Mouse (Mus musculus): Measurements from ENCODE around the gene Tmem29. TPM values are rescaled to one million over a fixed set of nuclear protein-coding genes. Genes with fewer than 3 reads are reported as not detected.
"Not testable (repeated sequence)": the region's sequence is repeated elsewhere in the genome, so short reads cannot be mapped to it uniquely, and the experiment has no call there.

Tmem29 gene
- 39.1 and 45.3 TPM in 2 replicates for polyA plus RNA-seq (2016; fragmentation: Nextera tagmentation; extraction: Ambion mirVana)

- H3K36me3 ChIP-seq: no peaks in the 10 kb centered on the region
- peak within 1 kb of the TSS; percentile 87 for H3K27ac ChIP-seq
- H3K4me1 ChIP-seq (replicated peaks): 0 out of 2 replicates have a peak, but pooled peaks cover 5% of the 10 kb centered on the region
- WGBS: 3% methylated on average over 30 of the region's 30 CpGs
- H3K4me3 ChIP-seq: peak within 1 kb of the TSS; percentile 50
- no peaks in the 10 kb centered on the region for H3K27me3 ChIP-seq (ENCODE audit: insufficient read depth, poor library complexity, severe bottlenecking)
- H3K9me3 ChIP-seq: no peaks in the 10 kb centered on the region
- peak; percentile 81 for DNase-seq (ENCODE audit: low spot score)
Observed at GRCm38 (mm10) chrX:150458766-150459350, at the start of gene Tmem29. Gene Tmem29, minus strand, starts transcription at chrX:150459154.

GRCm38 (mm10) chrX:150508696-150509095, 49.7 kb upstream of the Tmem29 start:
- no peaks in the 10 kb centered on the region for H3K9me3 ChIP-seq
- no peak overlapping the region for H3K27ac ChIP-seq
- no peak for DNase-seq (ENCODE audit: low spot score)
- H3K27me3 ChIP-seq (ENCODE audit: insufficient read depth, poor library complexity, severe bottlenecking): no peaks in the 10 kb centered on the region
- H3K4me1 ChIP-seq (replicated peaks): no peaks in the 10 kb centered on the region
- H3K4me3 ChIP-seq: no peak overlapping the region
- 87% methylated on average over 6 of the region's 6 CpGs for WGBS
- H3K36me3 ChIP-seq: peaks cover 6% of the 10 kb centered on the region; the same call in 1 of the 2 replicates

- not testable (repeated sequence) for DNase-seq (ENCODE audit: low spot score); H3K4me3 ChIP-seq; H3K36me3 ChIP-seq; H3K27me3 ChIP-seq (ENCODE audit: insufficient read depth, poor library complexity, severe bottlenecking); H3K4me1 ChIP-seq (replicated peaks); H3K27ac ChIP-seq; H3K9me3 ChIP-seq
- WGBS: 86% methylated on average over 3 of the region's 10 CpGs
Observed at GRCm38 (mm10) chrX:150487811-150488210, 28.9 kb upstream of the Tmem29 start.

GRCm38 (mm10) chrX:150486314-150487030, 27.5 kb upstream of the Tmem29 start:
- H3K36me3 ChIP-seq; DNase-seq (ENCODE audit: low spot score): not testable (repeated sequence)
- 74% methylated on average over 14 of the region's 22 CpGs for WGBS

DNA sequence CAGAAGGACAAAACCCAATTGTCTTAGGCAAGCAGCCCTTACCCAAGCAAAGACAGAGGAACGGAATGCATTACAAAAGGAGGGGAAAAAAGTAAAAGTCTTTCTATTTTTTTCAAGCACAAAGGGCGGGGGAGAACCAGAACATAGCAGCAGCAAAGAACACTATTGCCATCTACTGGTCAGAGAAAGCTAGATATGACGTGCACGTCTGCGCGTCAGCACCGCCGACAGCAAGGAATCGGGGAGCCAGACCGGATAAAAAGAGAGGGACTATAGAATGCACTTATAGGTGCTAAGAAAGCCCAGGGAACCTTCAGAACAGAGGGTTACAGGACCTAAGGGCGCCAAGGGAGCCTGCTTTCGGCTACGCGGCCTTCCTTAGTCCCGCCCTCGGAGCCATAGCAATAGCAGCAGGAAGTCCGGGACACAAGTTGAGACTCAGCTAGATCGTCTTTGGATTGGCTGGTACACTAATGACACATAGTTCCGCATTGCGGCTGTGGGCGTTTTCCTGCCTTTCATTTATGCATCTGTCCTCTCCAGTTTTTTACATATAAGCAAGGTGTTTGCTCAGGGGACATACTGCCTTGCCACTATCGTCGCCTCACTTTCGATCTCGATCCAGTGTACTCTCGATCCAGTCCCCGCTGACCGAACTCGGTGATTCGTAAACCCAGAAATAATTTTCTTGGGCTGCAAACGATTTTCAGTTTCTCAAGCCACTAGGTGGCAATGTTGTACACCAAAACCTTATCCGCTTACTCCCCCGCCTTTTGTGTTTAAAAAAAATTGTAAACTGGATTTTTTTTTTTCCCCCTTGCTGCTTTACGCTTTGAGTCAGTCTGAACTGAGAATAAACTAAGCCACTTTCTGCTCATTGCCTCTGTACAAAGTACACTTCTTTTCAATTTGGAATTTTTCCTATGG, 19.2 kb upstream of the Tmem29 start:
- Histone ChIP-seq H3K4me3 (peak overlapping the region; percentile 53), H3K27ac (peak overlapping the region; percentile 91), H3K4me1 (replicated peaks) (no peaks in the 10 kb centered on the region), H3K9me3 (no peaks in the 10 kb centered on the region), H3K27me3 (ENCODE audit: insufficient read depth, poor library complexity, severe bottlenecking) (no peaks in the 10 kb centered on the region), H3K36me3 (no peaks in the 10 kb centered on the region)
- under 1% methylated on average over 34 of the region's 34 CpGs for WGBS
- peak; percentile 81 for DNase-seq (ENCODE audit: low spot score)

More at GRCm38 (mm10) chrX:150486314-150487030, 27.5 kb upstream of the Tmem29 start:
- not testable (repeated sequence) for H3K27me3 ChIP-seq (ENCODE audit: insufficient read depth, poor library complexity, severe bottlenecking); H3K27ac ChIP-seq; H3K9me3 ChIP-seq; H3K4me3 ChIP-seq; H3K4me1 ChIP-seq (replicated peaks)

GRCm38 (mm10) chrX:150471416-150471815, 12.5 kb upstream of the Tmem29 start:
- no peaks in the 10 kb centered on the region for H3K36me3 ChIP-seq
- no peaks in the 10 kb centered on the region for H3K9me3 ChIP-seq
- H3K27me3 ChIP-seq (ENCODE audit: insufficient read depth, poor library complexity, severe bottlenecking): no peaks in the 10 kb centered on the region
- WGBS: 95% methylated on average over 1 of the region's 1 CpGs
- H3K27ac ChIP-seq: no peak overlapping the region
- no peak for DNase-seq (ENCODE audit: low spot score)
- no peak overlapping the region for H3K4me3 ChIP-seq
- no peaks in the 10 kb centered on the region for H3K4me1 ChIP-seq (replicated peaks)

DNA sequence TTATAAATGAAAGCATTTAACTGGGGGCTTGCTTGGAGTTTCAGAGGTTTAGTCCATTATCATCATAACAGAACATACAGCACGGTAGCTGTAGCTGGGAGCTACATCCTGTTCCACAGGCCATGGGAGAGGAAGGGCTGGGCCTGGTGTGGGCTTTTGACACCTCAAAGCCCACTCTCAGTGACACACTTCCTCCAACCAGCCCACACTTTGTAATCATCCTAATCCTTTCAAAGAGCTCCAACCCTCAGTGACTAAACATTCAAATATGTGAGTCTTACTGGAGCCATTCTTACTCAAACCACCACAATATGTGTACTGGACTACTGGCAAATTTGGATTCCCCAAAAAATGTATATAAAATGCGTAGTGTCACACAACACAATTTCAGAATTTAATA, 9.3 kb upstream of the Tmem29 start:
- WGBS: 90% methylated on average over 2 of the region's 2 CpGs
- Histone ChIP-seq H3K27me3 (ENCODE audit: insufficient read depth, poor library complexity, severe bottlenecking) (no peaks in the 10 kb centered on the region), H3K4me1 (replicated peaks) (no peaks in the 10 kb centered on the region), H3K27ac (no peak overlapping the region), H3K36me3 (no peaks in the 10 kb centered on the region), H3K4me3 (no peak overlapping the region), H3K9me3 (no peaks in the 10 kb centered on the region)
- no peak for DNase-seq (ENCODE audit: low spot score)

GRCm38 (mm10) chrX:150466817-150467216, 7.9 kb upstream of the Tmem29 start:
- not testable (repeated sequence) for H3K4me3 ChIP-seq

DNA sequence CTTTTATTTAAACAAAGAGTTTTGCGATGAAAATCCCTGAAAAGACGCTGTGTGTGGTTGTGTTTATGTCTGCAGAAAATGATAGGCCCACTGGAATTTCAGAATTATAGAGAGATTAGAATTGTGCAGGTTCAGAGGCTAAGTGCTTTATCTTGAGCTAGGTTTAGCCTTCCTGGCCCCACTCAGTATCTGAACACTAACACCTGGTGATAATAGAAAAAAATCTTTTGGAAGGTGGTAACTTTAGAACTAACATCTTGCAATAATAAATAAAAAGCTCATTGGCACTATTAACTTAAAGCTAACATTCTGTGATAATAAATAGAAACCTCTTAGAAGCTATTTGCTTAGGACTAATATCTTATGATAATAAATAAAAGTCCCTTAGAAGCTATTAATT, 1.2 kb upstream of the Tmem29 start:
- no peak overlapping the region for H3K27ac ChIP-seq
- no peaks in the 10 kb centered on the region for H3K9me3 ChIP-seq
- WGBS: 83% methylated on average over 2 of the region's 2 CpGs
- no peak for DNase-seq (ENCODE audit: low spot score)
- no peak overlapping the region for H3K4me3 ChIP-seq
- no peaks in the 10 kb centered on the region for H3K36me3 ChIP-seq
- H3K4me1 ChIP-seq (replicated peaks): 0 out of 2 replicates have a peak, but pooled peaks cover 5% of the 10 kb centered on the region
- no peaks in the 10 kb centered on the region for H3K27me3 ChIP-seq (ENCODE audit: insufficient read depth, poor library complexity, severe bottlenecking)

More at GRCm38 (mm10) chrX:150466817-150467216, 7.9 kb upstream of the Tmem29 start:
- 76% methylated on average over 8 of the region's 8 CpGs for WGBS
- H3K9me3 ChIP-seq; H3K4me1 ChIP-seq (replicated peaks); H3K36me3 ChIP-seq; DNase-seq (ENCODE audit: low spot score); H3K27me3 ChIP-seq (ENCODE audit: insufficient read depth, poor library complexity, severe bottlenecking); H3K27ac ChIP-seq: not testable (repeated sequence)

DNA sequence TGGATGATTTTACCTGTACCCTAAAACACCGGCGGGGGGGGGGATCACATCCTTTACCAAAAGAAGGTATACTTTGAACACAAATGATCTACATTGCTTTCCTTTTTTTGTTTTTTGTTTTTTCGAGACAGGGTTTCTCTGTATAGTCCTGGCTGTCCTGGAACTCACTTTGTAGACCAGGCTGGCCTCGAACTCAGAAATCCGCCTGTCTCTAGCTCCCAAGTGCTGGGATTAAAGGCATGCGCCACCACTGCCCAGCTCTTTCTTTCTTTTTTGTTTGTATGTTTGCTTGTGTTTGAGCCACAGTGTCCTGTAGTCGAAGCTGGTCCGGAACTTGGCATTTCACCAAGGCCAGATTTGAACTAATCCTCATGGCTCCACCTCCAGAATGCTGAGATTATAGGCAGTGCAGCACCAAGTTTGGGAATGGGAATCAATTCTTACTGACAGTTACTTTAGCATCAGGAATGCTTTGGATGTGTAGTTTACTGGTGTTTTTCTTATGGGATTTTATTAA, 515 bp upstream of the Tmem29 start:
- Histone ChIP-seq H3K27me3 (ENCODE audit: insufficient read depth, poor library complexity, severe bottlenecking) (no peaks in the 10 kb centered on the region), H3K9me3 (no peaks in the 10 kb centered on the region), H3K27ac (peak overlapping the region; percentile 87), H3K4me1 (replicated peaks) (0 out of 2 replicates have a peak, but pooled peaks cover 5% of the 10 kb centered on the region), H3K4me3 (peak overlapping the region; percentile 50), H3K36me3 (no peaks in the 10 kb centered on the region)
- 55% methylated on average over 8 of the region's 8 CpGs for WGBS
- DNase-seq (ENCODE audit: low spot score): no peak

GRCm38 (mm10) chrX:150458136-150458535, 818 bp downstream of the Tmem29 start:
- H3K27ac ChIP-seq: no peak overlapping the region
- 49% methylated on average over 3 of the region's 3 CpGs for WGBS
- H3K9me3 ChIP-seq: no peaks in the 10 kb centered on the region
- no peaks in the 10 kb centered on the region for H3K27me3 ChIP-seq (ENCODE audit: insufficient read depth, poor library complexity, severe bottlenecking)
- no peak for DNase-seq (ENCODE audit: low spot score)
- H3K4me3 ChIP-seq: peak overlapping the region; percentile 50
- 0 out of 2 replicates have a peak, but pooled peaks cover 5% of the 10 kb centered on the region for H3K4me1 ChIP-seq (replicated peaks)
- H3K36me3 ChIP-seq: no peaks in the 10 kb centered on the region

GRCm38 (mm10) chrX:150440505-150441338, 18.2 kb downstream of the Tmem29 start:
- Histone ChIP-seq H3K27me3 (ENCODE audit: insufficient read depth, poor library complexity, severe bottlenecking) (no peaks in the 10 kb centered on the region), H3K4me1 (replicated peaks) (no peaks in the 10 kb centered on the region), H3K36me3 (no peaks in the 10 kb centered on the region), H3K4me3 (peak overlapping the region; percentile 45), H3K9me3 (no peaks in the 10 kb centered on the region), H3K27ac (peak overlapping the region; percentile 80)
- 16% methylated on average over 18 of the region's 18 CpGs for WGBS
- peak; percentile 77 for DNase-seq (ENCODE audit: low spot score)

Data from hindbrain, embryonic 10.5 days (tissue).